25 mouse cellular contexts compared by ENCODE assay signal in genomic region chr15:86264803-86265202, GRCm38 (mm10). TPM values are rescaled to one million over a fixed set of nuclear protein-coding genes. Genes with fewer than 3 reads are reported as not detected.
DNase-seq lines count a peak whose midpoint lies in the region; ATAC-seq lines count a peak whose summit lies in the region.
"Had no signal": no experiment of that assay in that cellular context is flagged by ENCODE, and none has a peak within 500 bp of the region (broad histone marks: within the 10 kb centered on the region; RNA-seq: fewer than 3 reads in every experiment).

No protein-coding gene starts in this region.

- no peaks in the 10 kb centered on the region for H3K27me3 ChIP-seq in forebrain, embryonic 14.5 days (replicated peaks; ENCODE audit: control insufficient read depth, insufficient read depth, low read length)
- peaks cover 27% of the 10 kb centered on the region for H3K27me3 ChIP-seq in forebrain, embryonic 13.5 days
- no peaks in the 10 kb centered on the region for H3K27me3 ChIP-seq in midbrain, embryonic 16.5 days (ENCODE audit: control insufficient read depth, insufficient read depth, low read depth, low read length)
- no peaks in the 10 kb centered on the region for H3K27me3 ChIP-seq in midbrain, embryonic 10.5 days (ENCODE audit: low read depth, poor library complexity, severe bottlenecking)
- H3K27me3 ChIP-seq in embryonic facial prominence, embryonic 15.5 days = no peaks in the 10 kb centered on the region
- no peaks in the 10 kb centered on the region for H3K27me3 ChIP-seq in limb, embryonic 15.5 days
- H3K27me3 ChIP-seq: hindbrain, embryonic 15.5 days; liver, embryonic 12.5 days; neural tube, embryonic 13.5 days; Patski had no signal

- no peak overlapping the region for H3K27ac ChIP-seq in forebrain, embryonic 14.5 days (ENCODE audit: low read depth, low read length)
- no peak overlapping the region for H3K27ac ChIP-seq in forebrain, embryonic 13.5 days
- H3K27ac ChIP-seq in midbrain, embryonic 16.5 days (ENCODE audit: low read length) = no peak overlapping the region; the same call in 1 of the 2 replicates
- H3K27ac ChIP-seq in midbrain, embryonic 10.5 days (replicated peaks) = no peak overlapping the region
- no peak overlapping the region; the same call in 1 of the 2 replicates for H3K27ac ChIP-seq in embryonic facial prominence, embryonic 15.5 days (replicated peaks)
- no peak overlapping the region for H3K27ac ChIP-seq in limb, embryonic 15.5 days
- H3K27ac ChIP-seq: hindbrain, embryonic 10.5 days; hindbrain, embryonic 15.5 days; liver, embryonic 12.5 days; neural tube, embryonic 13.5 days had no signal

- no peak overlapping the region for H3K4me3 ChIP-seq in forebrain, embryonic 14.5 days (ENCODE audit: low read depth, low read length)
- H3K4me3 ChIP-seq in forebrain, embryonic 13.5 days = no peak overlapping the region
- no peak overlapping the region for H3K4me3 ChIP-seq in midbrain, embryonic 16.5 days (ENCODE audit: low read depth, low read length)
- no peak overlapping the region for H3K4me3 ChIP-seq in midbrain, embryonic 10.5 days
- H3K4me3 ChIP-seq in embryonic facial prominence, embryonic 15.5 days (replicated peaks) = no peak overlapping the region
- H3K4me3 ChIP-seq in limb, embryonic 15.5 days = no peak overlapping the region
- H3K4me3 ChIP-seq: erythroblast, embryonic 14.5 days; hindbrain, embryonic 10.5 days; hindbrain, embryonic 15.5 days; liver, embryonic 12.5 days; neural tube, embryonic 13.5 days had no signal

- no peaks in the 10 kb centered on the region for H3K9me3 ChIP-seq in forebrain, embryonic 14.5 days (replicated peaks; ENCODE audit: control insufficient read depth, low read length)
- no peaks in the 10 kb centered on the region for H3K9me3 ChIP-seq in forebrain, embryonic 13.5 days (replicated peaks)
- no peaks in the 10 kb centered on the region for H3K9me3 ChIP-seq in midbrain, embryonic 16.5 days (replicated peaks; ENCODE audit: control insufficient read depth, low read length, poor library complexity, severe bottlenecking)
- H3K9me3 ChIP-seq in midbrain, embryonic 10.5 days (replicated peaks) = no peaks in the 10 kb centered on the region
- no peaks in the 10 kb centered on the region for H3K9me3 ChIP-seq in embryonic facial prominence, embryonic 15.5 days (replicated peaks)
- H3K9me3 ChIP-seq in limb, embryonic 15.5 days = no peaks in the 10 kb centered on the region
- H3K9me3 ChIP-seq: hindbrain, embryonic 10.5 days; hindbrain, embryonic 15.5 days; liver, embryonic 12.5 days; neural tube, embryonic 13.5 days had no signal

- DNase-seq in forebrain, embryonic 14.5 days (ENCODE audit: low spot score) = peak; percentile 41
- no peak for DNase-seq in midbrain, embryonic 10.5 days (ENCODE audit: low spot score)
- DNase-seq in urinary bladder, postnatal 14 days (ENCODE audit: low spot score) = no peak
- no peak for DNase-seq in lung, postnatal 4 days
- DNase-seq: adrenal gland, postnatal 10 days; cerebellum, adult 18-20 months; cerebellum, postnatal 10 days; heart, postnatal 14 days; kidney, adult 18-20 months; kidney, postnatal 36 days; layer of hippocampus, postnatal 36 days; left cerebral cortex, postnatal 4 days; liver, postnatal 0 days; lung, postnatal 36 days; thymus, postnatal 25 days had no signal

- no peak overlapping the region for H3K9ac ChIP-seq in forebrain, embryonic 14.5 days (ENCODE audit: low read length)
- H3K9ac ChIP-seq in forebrain, embryonic 13.5 days = no peak overlapping the region
- no peak overlapping the region for H3K9ac ChIP-seq in midbrain, embryonic 16.5 days (ENCODE audit: low read depth, low read length)
- H3K9ac ChIP-seq in embryonic facial prominence, embryonic 15.5 days = no peak overlapping the region
- no peak overlapping the region for H3K9ac ChIP-seq in limb, embryonic 15.5 days
- H3K9ac ChIP-seq: hindbrain, embryonic 15.5 days; liver, embryonic 12.5 days; liver, postnatal 0 days; neural tube, embryonic 13.5 days had no signal

- H3K36me3 ChIP-seq in forebrain, embryonic 14.5 days (ENCODE audit: control insufficient read depth, insufficient read depth, low read length) = no peaks in the 10 kb centered on the region
- H3K36me3 ChIP-seq in forebrain, embryonic 13.5 days (ENCODE audit: poor library complexity, severe bottlenecking) = no peaks in the 10 kb centered on the region
- no peaks in the 10 kb centered on the region for H3K36me3 ChIP-seq in midbrain, embryonic 16.5 days (ENCODE audit: control insufficient read depth, insufficient read depth, low read length)
- H3K36me3 ChIP-seq in midbrain, embryonic 10.5 days = no peaks in the 10 kb centered on the region
- no peaks in the 10 kb centered on the region for H3K36me3 ChIP-seq in embryonic facial prominence, embryonic 15.5 days
- H3K36me3 ChIP-seq in limb, embryonic 15.5 days = no peaks in the 10 kb centered on the region
- H3K36me3 ChIP-seq: hindbrain, embryonic 10.5 days; hindbrain, embryonic 15.5 days; liver, embryonic 12.5 days; neural tube, embryonic 13.5 days had no signal

- WGBS in forebrain, embryonic 14.5 days = 32% methylated on average over 7 of the region's 7 CpGs
- WGBS in forebrain, embryonic 13.5 days = 43% methylated on average over 7 of the region's 7 CpGs
- WGBS in midbrain, embryonic 16.5 days = 38% methylated on average over 7 of the region's 7 CpGs
- 82% methylated on average over 7 of the region's 7 CpGs for WGBS in midbrain, embryonic 10.5 days
- 39% methylated on average over 7 of the region's 7 CpGs for WGBS in embryonic facial prominence, embryonic 15.5 days
- 64% methylated on average over 7 of the region's 7 CpGs for WGBS in limb, embryonic 15.5 days

- no peak; the same call in 1 of the 2 replicates for ATAC-seq in forebrain, embryonic 14.5 days
- no peak for ATAC-seq in forebrain, embryonic 13.5 days
- ATAC-seq in midbrain, embryonic 16.5 days = peak; percentile 32; the same call in 1 of the 2 replicates
- peak; percentile 62; the same call in 1 of the 2 replicates for ATAC-seq in embryonic facial prominence, embryonic 15.5 days (ENCODE audit: insufficient number of reproducible peaks, low FRiP score, low TSS enrichment, low read depth)
- ATAC-seq in limb, embryonic 15.5 days (ENCODE audit: insufficient number of reproducible peaks, low FRiP score, low TSS enrichment, low read depth) = peak; percentile 56; the same call in 1 of the 2 replicates
- ATAC-seq: liver, embryonic 12.5 days; liver, postnatal 0 days; Patski had no signal

- peaks cover 14% of the 10 kb centered on the region for H3K4me1 ChIP-seq in forebrain, embryonic 14.5 days (ENCODE audit: control insufficient read depth, insufficient read depth, low read length)
- peaks cover 41% of the 10 kb centered on the region for H3K4me1 ChIP-seq in forebrain, embryonic 13.5 days
- peaks cover 4% of the 10 kb centered on the region for H3K4me1 ChIP-seq in midbrain, embryonic 16.5 days (ENCODE audit: control insufficient read depth, insufficient read depth, low read length)
- peaks cover 47% of the 10 kb centered on the region for H3K4me1 ChIP-seq in midbrain, embryonic 10.5 days
- peaks cover 18% of the 10 kb centered on the region for H3K4me1 ChIP-seq in embryonic facial prominence, embryonic 15.5 days
- H3K4me1 ChIP-seq in limb, embryonic 15.5 days = 0 out of 2 replicates have a peak, but pooled peaks cover 3% of the 10 kb centered on the region
- H3K4me1 ChIP-seq: hindbrain, embryonic 15.5 days; liver, embryonic 12.5 days had no signal

- no peak overlapping the region for H3K4me2 ChIP-seq in forebrain, embryonic 14.5 days (ENCODE audit: low read length)
- H3K4me2 ChIP-seq in forebrain, embryonic 13.5 days = no peak overlapping the region
- no peak overlapping the region for H3K4me2 ChIP-seq in midbrain, embryonic 16.5 days (ENCODE audit: low read length)
- H3K4me2 ChIP-seq in embryonic facial prominence, embryonic 15.5 days (replicated peaks) = no peak overlapping the region
- H3K4me2 ChIP-seq in limb, embryonic 15.5 days = no peak overlapping the region
- H3K4me2 ChIP-seq: hindbrain, embryonic 15.5 days; liver, embryonic 12.5 days; neural tube, embryonic 13.5 days had no signal

RNA-seq across cellular contexts. Expression of gene Tbc1d22a, which starts 50.5 kb away (rescaled TPM):
- polyA plus RNA-seq in forebrain, embryonic 14.5 days (2014; fragmentation: Nextera tagmentation; extraction: Ambion mirVana) = 8.0 and 9.4 TPM in 2 replicates
- polyA plus RNA-seq in forebrain, embryonic 13.5 days (2015; fragmentation: Nextera tagmentation; extraction: Ambion mirVana) = 10.1 and 10.7 TPM in 2 replicates
- polyA plus RNA-seq in midbrain, embryonic 16.5 days (2015; fragmentation: Nextera tagmentation; extraction: Ambion mirVana) = 12.8 and 13.5 TPM in 2 replicates
- polyA plus RNA-seq in midbrain, embryonic 10.5 days (2016; fragmentation: Nextera tagmentation; extraction: Ambion mirVana) = 10.8 and 12.5 TPM in 2 replicates
- polyA plus RNA-seq in embryonic facial prominence, embryonic 15.5 days (2015; fragmentation: Nextera tagmentation; extraction: Ambion mirVana) = 12.4 and 12.8 TPM in 2 replicates
- polyA plus RNA-seq in limb, embryonic 15.5 days (2015; fragmentation: Nextera tagmentation; extraction: Ambion mirVana) = 12.4 TPM in 2 replicates

Comparison
In these comparisons a context has a peak if more than half of its experiments do, and no peak if none do; other contexts are left out.
1. ATAC-seq: peak in midbrain, embryonic 16.5 days (single experiment), embryonic facial prominence, embryonic 15.5 days (single experiment) and limb, embryonic 15.5 days (single experiment); none in forebrain, embryonic 14.5 days (single experiment) and forebrain, embryonic 13.5 days (single experiment).